Mouse (Mus musculus) stomach, embryonic 16.5 days (tissue): Measurements from ENCODE around the gene Ccdc155. TPM values are rescaled to one million over a fixed set of nuclear protein-coding genes. Genes with fewer than 3 reads are reported as not detected.

Source experiments
- ATAC-seq: fragments of 200-750 bp; cut with Nextera tagmentation; 2 replicates; pipeline ENCODE4 v1.8.0; 2017; ENCODE audit warnings: moderate number of reproducible peaks, moderate TSS enrichment; ENCODE audit not compliant: insufficient read depth, low FRiP score
- H3K27ac ChIP-seq: fragments of 300-500 bp; sonication (generic); 2 replicates; pipeline ENCODE4 v1.5.1; 2014; ENCODE audit warnings: low read length
- H3K27me3 ChIP-seq: fragments of 300-500 bp; sonication (generic); 2 replicates; pipeline ENCODE4 v1.6.1; 2014; ENCODE audit warnings: low read length, control low read depth, mixed read lengths; ENCODE audit not compliant: control insufficient read depth, insufficient read depth
- H3K36me3 ChIP-seq: fragments of 300-500 bp; sonication (generic); 2 replicates; pipeline ENCODE4 v1.6.1; 2014; ENCODE audit warnings: low read length; ENCODE audit not compliant: control insufficient read depth, insufficient read depth
- H3K4me1 ChIP-seq: fragments of 300-500 bp; sonication (generic); 2 replicates; pipeline ENCODE4 v1.6.1; 2014; ENCODE audit warnings: low read length, control low read depth, mixed read lengths; ENCODE audit not compliant: control insufficient read depth, insufficient read depth
- H3K4me2 ChIP-seq: fragments of 300-500 bp; sonication (generic); 2 replicates; pipeline ENCODE4 v1.6.1; 2014; ENCODE audit warnings: low read depth, low read length, mixed read lengths
- H3K4me3 ChIP-seq: fragments of 300-500 bp; sonication (generic); replicated peaks from 2 replicates; pipeline ENCODE4 v1.5.1; 2014; ENCODE audit warnings: mild to moderate bottlenecking, low read length
- H3K9ac ChIP-seq: fragments of 300-500 bp; sonication (generic); 2 replicates; pipeline ENCODE4 v1.6.1; 2014; ENCODE audit warnings: low read length
- H3K9me3 ChIP-seq: fragments of 300-500 bp; sonication (generic); replicated peaks from 2 replicates; pipeline ENCODE4 v1.6.1; 2016; ENCODE audit warnings: low read length, control low read depth; ENCODE audit not compliant: control insufficient read depth
- WGBS: fragments of 180-500 bp; shearing (Covaris S2); extraction: QIAGEN DNeasy Blood & Tissue Kit; methylation state at CpG from one replicate; pipeline ENCODE4 v1.1.7; 2014; 5-methylcytosine and 5-hydroxymethylcytosine counted together
- polyA plus RNA-seq: library from polyadenylated mRNA; unstranded; fragments of >200 nt; fragmentation: Nextera tagmentation; extraction: Ambion mirVana; gene quantifications from 2 replicates; pipeline ENCODE4 v1.2.1, GENCODE M21; 2015

Ccdc155 gene
- polyA plus RNA-seq, 1 experiment from 2014 or later, result 1.5 TPM

- WGBS, result 57% methylated on average over 6 of the region's 6 CpGs
- no peak for ATAC-seq
These were observed 55.1 kb downstream of the Ccdc155 start for GRCm38 (mm10) chr7:45149545-45149944.

DNA sequence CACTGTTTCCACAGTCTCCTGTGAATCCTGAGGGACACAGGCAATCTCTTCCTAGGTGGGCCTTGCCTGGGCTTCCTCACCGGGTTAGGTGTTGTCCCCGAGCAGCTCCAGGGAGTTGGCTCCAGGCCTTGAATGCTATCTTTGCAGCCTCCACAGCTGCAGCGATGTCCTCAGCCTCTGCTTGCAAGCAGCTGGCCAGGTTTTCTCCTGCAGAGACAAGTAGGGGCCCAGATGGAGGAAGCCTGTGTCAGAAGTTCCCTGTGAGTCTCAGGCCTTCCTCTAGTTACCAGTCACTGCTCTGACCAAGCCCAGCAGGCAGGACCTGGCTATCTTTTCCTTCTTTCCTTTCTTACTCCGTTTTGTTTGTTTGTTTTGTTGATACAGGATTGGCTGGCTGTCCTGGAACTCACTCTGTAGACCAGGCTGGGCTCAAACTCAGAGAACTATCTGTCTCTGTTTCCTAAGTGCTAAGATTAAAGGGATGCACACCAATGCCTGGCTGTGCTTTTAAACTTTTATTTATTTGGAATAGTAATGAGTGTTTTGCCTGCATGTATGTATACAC, 56.1 kb downstream of the Ccdc155 start:
- 65% methylated on average over 4 of the region's 4 CpGs for WGBS
- H3K4me3 ChIP-seq, result no peak overlapping the region
- H3K36me3 ChIP-seq, result no peaks in the 10 kb centered on the region; the same call in 1 of the 2 replicates
- ATAC-seq, result no peak
- peaks cover 27% of the 10 kb centered on the region for H3K4me1 ChIP-seq
- H3K27ac ChIP-seq, result peak overlapping the region; percentile 17; the same call in 1 of the 2 replicates
- no peak overlapping the region for H3K9ac ChIP-seq
- no peak overlapping the region for H3K4me2 ChIP-seq
- H3K9me3 ChIP-seq, result no peaks in the 10 kb centered on the region
- no peaks in the 10 kb centered on the region for H3K27me3 ChIP-seq

More at GRCm38 (mm10) chr7:45149545-45149944, 55.1 kb downstream of the Ccdc155 start:
- H3K36me3 ChIP-seq, result no peaks in the 10 kb centered on the region; the same call in 1 of the 2 replicates
- H3K9ac ChIP-seq, result no peak overlapping the region
- no peak overlapping the region for H3K4me3 ChIP-seq
- no peaks in the 10 kb centered on the region for H3K9me3 ChIP-seq
- no peaks in the 10 kb centered on the region for H3K27me3 ChIP-seq
- no peak overlapping the region for H3K4me2 ChIP-seq
- H3K4me1 ChIP-seq, result peaks cover 28% of the 10 kb centered on the region
- peak overlapping the region; percentile 85 for H3K27ac ChIP-seq

DNA sequence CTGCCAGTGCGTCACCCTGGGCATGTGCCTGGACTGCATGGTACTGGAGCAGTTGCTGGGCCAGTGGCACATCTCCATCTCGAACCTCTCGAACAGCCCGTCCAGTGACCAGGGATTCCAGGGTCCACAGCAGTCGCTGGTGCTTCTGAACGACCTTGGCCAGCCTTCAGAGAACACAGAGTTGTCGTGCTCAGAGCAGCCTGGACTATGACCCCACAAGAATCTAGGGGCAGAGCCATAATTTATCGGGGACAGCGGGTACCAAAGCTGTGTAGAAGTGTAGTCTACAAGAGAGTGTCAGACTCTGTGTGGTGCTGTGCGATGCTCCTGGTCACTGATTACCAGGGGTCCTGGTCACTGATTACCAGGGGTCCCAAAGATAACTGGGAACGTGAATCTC, 56.8 kb downstream of the Ccdc155 start:
- WGBS, result 79% methylated on average over 11 of the region's 11 CpGs
- ATAC-seq, result no peak

GRCm38 (mm10) chr7:45147267-45147666, 57.4 kb downstream of the Ccdc155 start:
- Histone ChIP-seq H3K9ac (no peak overlapping the region), H3K4me2 (no peak overlapping the region), H3K27me3 (no peaks in the 10 kb centered on the region), H3K27ac (no peak overlapping the region), H3K4me3 (no peak overlapping the region), H3K4me1 (peaks cover 22% of the 10 kb centered on the region), H3K36me3 (no peaks in the 10 kb centered on the region; the same call in none of the 2 replicates), H3K9me3 (no peaks in the 10 kb centered on the region)
- ATAC-seq, result no peak
- 95% methylated on average over 11 of the region's 11 CpGs for WGBS

More for the DNA sequence above, 56.8 kb downstream of the Ccdc155 start:
- Histone ChIP-seq H3K36me3 (no peaks in the 10 kb centered on the region; the same call in none of the 2 replicates), H3K9me3 (no peaks in the 10 kb centered on the region), H3K27ac (no peak overlapping the region), H3K4me2 (no peak overlapping the region), H3K27me3 (no peaks in the 10 kb centered on the region), H3K9ac (no peak overlapping the region), H3K4me3 (no peak overlapping the region), H3K4me1 (peaks cover 22% of the 10 kb centered on the region)

DNA sequence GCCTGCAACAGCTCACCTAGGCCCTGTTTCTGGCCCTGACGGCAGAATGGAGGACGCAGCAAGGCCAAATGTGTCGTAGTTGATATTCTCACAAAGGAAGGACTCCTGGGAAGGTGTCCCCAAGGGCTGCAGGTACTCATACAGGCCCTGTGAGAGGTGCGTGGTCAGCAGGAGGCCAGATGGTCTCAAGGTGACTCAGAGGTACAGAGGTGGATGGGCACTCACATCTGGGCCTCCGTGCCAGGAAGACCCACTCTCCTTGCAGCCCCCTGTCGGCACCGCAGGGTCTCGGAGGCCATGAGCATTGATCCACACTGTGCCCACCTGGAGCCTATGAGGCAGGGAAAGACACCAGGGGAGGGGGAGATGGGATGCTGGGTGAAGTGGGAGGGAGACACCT, 59.2 kb downstream of the Ccdc155 start:
- Histone ChIP-seq H3K4me3 (no peak overlapping the region), H3K36me3 (no peaks in the 10 kb centered on the region; the same call in none of the 2 replicates)
- 89% methylated on average over 8 of the region's 8 CpGs for WGBS

GRCm38 (mm10) chr7:45144368-45145174, 60.1 kb downstream of the Ccdc155 start:
- ATAC-seq, result no peak
- H3K9ac ChIP-seq, result 0 out of 2 replicates have a peak overlapping the region, but pooled peaks have one; percentile 32
- no peak overlapping the region for H3K4me3 ChIP-seq
- no peaks in the 10 kb centered on the region for H3K9me3 ChIP-seq
- no peaks in the 10 kb centered on the region; the same call in none of the 2 replicates for H3K36me3 ChIP-seq
- 81% methylated on average over 13 of the region's 13 CpGs for WGBS
- no peak overlapping the region for H3K4me2 ChIP-seq
- no peaks in the 10 kb centered on the region for H3K27me3 ChIP-seq
- H3K27ac ChIP-seq, result no peak overlapping the region
- H3K4me1 ChIP-seq, result peaks cover 3% of the 10 kb centered on the region; the same call in 1 of the 2 replicates

More for the DNA sequence above, 59.2 kb downstream of the Ccdc155 start:
- H3K9ac ChIP-seq, result 0 out of 2 replicates have a peak overlapping the region, but pooled peaks have one; percentile 33
- no peak overlapping the region for H3K4me2 ChIP-seq
- no peak overlapping the region for H3K27ac ChIP-seq
- H3K27me3 ChIP-seq, result no peaks in the 10 kb centered on the region
- ATAC-seq, result no peak
- peaks cover 11% of the 10 kb centered on the region for H3K4me1 ChIP-seq
- no peaks in the 10 kb centered on the region for H3K9me3 ChIP-seq

DNA sequence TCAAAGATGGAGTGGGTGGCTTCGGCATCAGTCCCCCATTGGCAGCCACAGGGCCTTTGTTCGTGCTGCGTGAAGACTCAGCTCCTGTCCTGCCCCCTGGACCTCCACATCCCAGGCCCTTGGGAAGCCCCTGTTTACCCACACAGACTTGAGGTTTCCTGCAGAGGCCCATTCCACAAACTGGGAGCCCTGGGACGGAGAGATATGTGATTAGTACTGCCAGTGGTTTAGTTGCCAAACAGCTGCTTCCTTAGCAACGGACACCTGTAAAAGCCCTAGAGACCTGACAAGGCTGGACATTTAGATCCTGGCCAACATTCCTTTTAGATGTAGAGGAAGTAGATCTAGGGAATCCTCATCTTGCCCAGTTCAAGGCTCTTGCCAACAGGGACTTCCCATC, 62.8 kb downstream of the Ccdc155 start:
- no peaks in the 10 kb centered on the region; the same call in none of the 2 replicates for H3K36me3 ChIP-seq
- no peak overlapping the region for H3K4me3 ChIP-seq
- no peak for ATAC-seq
- 83% methylated on average over 5 of the region's 5 CpGs for WGBS
- H3K27ac ChIP-seq, result no peak overlapping the region
- no peak overlapping the region for H3K4me2 ChIP-seq
- no peaks in the 10 kb centered on the region for H3K9me3 ChIP-seq
- H3K4me1 ChIP-seq, result 0 out of 2 replicates have a peak, but pooled peaks cover 4% of the 10 kb centered on the region
- no peaks in the 10 kb centered on the region for H3K27me3 ChIP-seq
- H3K9ac ChIP-seq, result no peak overlapping the region

DNA sequence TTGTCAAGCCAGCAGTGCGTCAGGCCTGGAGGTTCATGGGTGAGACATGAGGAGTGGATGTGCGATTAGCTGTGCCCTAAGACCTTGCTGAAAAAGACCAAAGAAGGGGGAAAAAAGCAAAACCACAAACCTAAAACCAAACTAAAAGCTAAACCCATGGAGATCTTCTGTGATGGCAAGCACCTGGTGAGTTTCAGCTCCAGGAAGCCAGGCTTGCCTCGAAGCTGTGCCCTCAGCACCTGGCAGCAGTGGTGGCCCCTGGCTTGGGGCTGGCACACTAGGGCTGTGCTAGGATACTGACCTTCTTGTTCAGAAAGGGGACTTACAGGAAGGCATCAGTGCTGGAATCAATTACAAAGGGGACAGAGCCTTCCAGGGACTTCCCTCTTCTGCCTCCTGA, 63.4 kb downstream of the Ccdc155 start:
- no peaks in the 10 kb centered on the region; the same call in none of the 2 replicates for H3K36me3 ChIP-seq

More for the DNA sequence above, 63.4 kb downstream of the Ccdc155 start:
- Histone ChIP-seq H3K4me2 (no peak overlapping the region), H3K9me3 (no peaks in the 10 kb centered on the region), H3K4me1 (0 out of 2 replicates have a peak, but pooled peaks cover 4% of the 10 kb centered on the region), H3K4me3 (no peak overlapping the region), H3K27me3 (no peaks in the 10 kb centered on the region), H3K27ac (no peak overlapping the region), H3K9ac (no peak overlapping the region)
- WGBS, result 86% methylated on average over 3 of the region's 3 CpGs
- no peak for ATAC-seq
